In the genomic region with DNA sequence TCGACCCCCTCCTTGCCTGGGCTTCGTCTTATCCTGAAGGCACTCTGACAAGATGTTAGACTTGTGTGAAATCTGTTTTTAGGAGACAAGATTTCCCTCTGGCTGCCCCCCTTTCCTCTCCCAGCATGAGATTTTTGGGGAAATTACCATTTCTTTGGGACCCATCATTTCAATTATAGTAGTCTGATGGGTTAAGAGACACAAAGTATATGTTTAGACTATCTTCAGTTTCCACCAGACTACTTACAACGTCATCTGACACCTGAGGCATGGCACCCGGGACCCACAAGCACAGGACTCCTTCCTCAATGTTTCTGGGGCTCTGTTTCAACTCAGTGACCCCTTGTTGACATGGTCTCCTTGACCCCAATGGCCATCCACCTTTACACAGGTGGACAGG, we compare ENCODE assay signal across 24 mouse cellular contexts. TPM values are rescaled to one million over a fixed set of nuclear protein-coding genes. Genes with fewer than 3 reads are reported as not detected.
"Had no signal": no experiment of that assay in that cellular context is flagged by ENCODE, and none has a peak within 500 bp of the region (broad histone marks: within the 10 kb centered on the region; RNA-seq: fewer than 3 reads in every experiment).

No protein-coding gene starts in this region.

- H3K27ac ChIP-seq: neural tube, embryonic 13.5 days; neural tube, embryonic 15.5 days; stomach, embryonic 15.5 days; stomach, postnatal 0 days had no signal

- DNase-seq: retina, postnatal 1 day; right cerebral cortex, adult 18-20 months; right cerebral cortex, postnatal 14 days; right cerebral cortex, postnatal 25 days; right cerebral cortex, postnatal 4 days; spleen, adult 18-20 months; thymus, adult 18-20 months; thymus, adult 2 months; thymus, postnatal 14 days; thymus, postnatal 25 days; thymus, postnatal 36 days; thymus, postnatal 4 days had no signal

- H3K36me3 ChIP-seq: neural tube, embryonic 13.5 days; neural tube, embryonic 15.5 days; stomach, embryonic 15.5 days had no signal

- H3K4me3 ChIP-seq: neural tube, embryonic 13.5 days; neural tube, embryonic 15.5 days; stomach, embryonic 15.5 days had no signal

- H3K4me1 ChIP-seq: neural tube, embryonic 13.5 days; neural tube, embryonic 15.5 days; stomach, embryonic 15.5 days had no signal

- H3K9me3 ChIP-seq: neural tube, embryonic 13.5 days; neural tube, embryonic 15.5 days; stomach, embryonic 15.5 days had no signal

- H3K27me3 ChIP-seq: neural tube, embryonic 13.5 days; neural tube, embryonic 15.5 days; stomach, embryonic 15.5 days had no signal

RNA-seq across cellular contexts. Expression of a gene that starts 37.1 kb away (rescaled TPM):
- polyA plus RNA-seq: small intestine, adult 2 months; spleen, adult 2 months; testis, adult 2 months; thymus, adult 2 months; thymus, postnatal 0 days had no signal

RNA-seq across cellular contexts. Expression of a gene that starts 42.1 kb away (rescaled TPM):
- polyA plus RNA-seq: neural tube, embryonic 13.5 days; neural tube, embryonic 14.5 days; neural tube, embryonic 15.5 days; small intestine, adult 2 months; stomach, embryonic 14.5 days; stomach, embryonic 15.5 days; stomach, embryonic 16.5 days; stomach, postnatal 0 days; thymus, adult 2 months; thymus, postnatal 0 days; urinary bladder, adult 2 months had no signal
